Mouse (Mus musculus): ENCODE results near the gene C1s1.
"Not testable (repeated sequence)": the region's sequence is repeated elsewhere in the genome, so short reads cannot be mapped to it uniquely, and the experiment has no call there.

DNA sequence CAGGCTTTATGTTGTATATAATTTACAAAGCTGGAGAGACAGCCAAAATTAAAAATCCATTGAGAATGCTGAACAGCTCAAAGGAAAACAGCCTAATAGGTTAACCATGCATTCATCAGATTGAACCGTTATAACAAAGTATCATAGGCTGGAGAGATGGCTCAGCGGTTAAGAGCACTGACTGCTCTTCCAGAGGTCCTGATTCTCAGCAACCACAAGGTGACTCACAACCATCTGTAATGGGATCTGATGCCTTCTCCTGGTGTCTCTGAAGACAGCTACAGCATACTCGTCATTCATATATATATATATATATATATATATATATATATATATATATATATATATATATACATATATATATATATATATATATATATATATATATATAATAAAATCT is 58.3 kb downstream of the C1s1 start:
- not testable (repeated sequence) for TF ChIP-seq CTCF, EP300 (IDR thresholded peaks at IDR 0.05; ENCODE audit: low read depth)

Data from heart, postnatal 0 days (tissue).